Mouse (Mus musculus): ENCODE measurements around the gene Wnt3.

- TF ChIP-seq EP300 (IDR thresholded peaks at IDR 0.05; ENCODE audit: insufficient read depth, low read depth, low read length) (no peak), POLR2A (IDR thresholded peaks at IDR 0.05; ENCODE audit: insufficient read depth, low read depth, low read length) (no peak)
Observed at GRCm38 (mm10) chr11:103865346-103865745, 91.4 kb downstream of the Wnt3 start.

All from heart, adult 2 months (tissue).